Mouse (Mus musculus): ENCODE data around the gene Smarcd1.

GRCm38 (mm10) chr15:99701999-99702900, at the start of gene Smarcd1:
- TF ChIP-seq POLR2A (IDR thresholded peaks at IDR 0.05; ENCODE audit: insufficient read length, low read depth) (peak; percentile 58), E2F4 (IDR thresholded peaks at IDR 0.05; ENCODE audit: insufficient read depth) (no peak), MAX (IDR thresholded peaks at IDR 0.05; ENCODE audit: low read depth) (no peak), USF1 (IDR thresholded peaks at IDR 0.05; ENCODE audit: low read depth) (no peak), POLR2AphosphoS2 (IDR thresholded peaks at IDR 0.05; ENCODE audit: insufficient read length, low read depth) (peak; percentile 35), TCF12 (IDR thresholded peaks at IDR 0.05; ENCODE audit: insufficient read depth, poor library complexity, severe bottlenecking) (no peak), MYOD1 (IDR thresholded peaks at IDR 0.05; ENCODE audit: control insufficient read depth in 1 of 3, insufficient read length in 2 of 3, low read depth in 2 of 3) (peak in 1 of 3 experiments; percentile 1), CEBPB (IDR thresholded peaks at IDR 0.05; ENCODE audit: insufficient read depth, poor library complexity, severe bottlenecking) (no peak)
